In genomic region chr6:92286258-92286888, GRCm38 (mm10) we compare ENCODE assay signal across 7 mouse cellular contexts. TPM values are rescaled to one million over a fixed set of nuclear protein-coding genes. Genes with fewer than 3 reads are reported as not detected.
DNase-seq lines count a peak whose midpoint lies in the region; ATAC-seq and TF ChIP-seq lines count a peak whose summit lies in the region.

No protein-coding gene starts in this region.

- TF ChIP-seq RAD21 in MEL (IDR thresholded peaks at IDR 0.05; ENCODE audit: low read depth, low read length) = peak; percentile 73

- H3K9me3 ChIP-seq in MEL (replicated peaks; ENCODE audit: insufficient read depth, low read length) = no peaks in the 10 kb centered on the region

- no peak overlapping the region for H3K4me3 ChIP-seq in MEL (ENCODE audit: control insufficient read depth in 1 of 2, insufficient read depth in 1 of 2, low read depth in 2 of 2, low read length in 2 of 2)

- no peak for TF ChIP-seq POLR2A in MEL (IDR thresholded peaks at IDR 0.05; ENCODE audit: control insufficient read depth in 1 of 2, insufficient read depth in 1 of 2, low read depth in 1 of 2, low read length in 2 of 2, poor library complexity in 1 of 2)

- H3K9ac ChIP-seq in MEL (ENCODE audit: control insufficient read depth, low read depth, low read length, poor library complexity, severe bottlenecking) = no peak overlapping the region

- no peak overlapping the region for H3K27ac ChIP-seq in MEL (ENCODE audit: control insufficient read depth, low read depth, low read length)

- peaks cover 0 to 2% of the 10 kb centered on the region in 2 experiments; a peak in 1 of 4 replicates for H3K36me3 ChIP-seq in MEL (ENCODE audit: control insufficient read depth in 1 of 2, insufficient read depth in 2 of 2, low read length in 2 of 2)

- DNase-seq in MEL (ENCODE audit: low read depth, low spot score) = peak; percentile 55
- DNase-seq in adrenal gland, adult 2 months = peak; percentile 45
- DNase-seq in embryo, embryonic 11.5 days (ENCODE audit: low read depth, low spot score) = peak; percentile 50
- peak; percentile 71 to 78 for DNase-seq in layer of hippocampus, postnatal 14 days (ENCODE audit: low spot score in 2 of 2)
- peak; percentile 87 for DNase-seq in right cerebral cortex, postnatal 4 days

- peak; percentile 53 to 65; a peak in 3 of 4 replicates for ATAC-seq in hematopoietic stem cell, adult 5-6 weeks (replicated peaks in 1 of 2; ENCODE audit: insufficient read depth in 1 of 2, low FRiP score in 2 of 2, low TSS enrichment in 1 of 2, low read depth in 1 of 2, poor library complexity in 2 of 2, severe bottlenecking in 2 of 2)
- ATAC-seq in megakaryocyte progenitor cell, adult 5-6 weeks (replicated peaks; ENCODE audit: poor library complexity) = peak; percentile 84

- no peaks in the 10 kb centered on the region for H3K79me2 ChIP-seq in MEL (ENCODE audit: control insufficient read depth, insufficient read depth, low read length, poor library complexity)

- peak; percentile 34 to 67 (median 58) for TF ChIP-seq CTCF in MEL (IDR thresholded peaks at IDR 0.05 in 2 of 3, conservative IDR thresholded peaks at IDR 0.05 in 1 of 3; ENCODE audit: control insufficient read depth in 1 of 3, insufficient read depth in 1 of 3, low read depth in 2 of 3, low read length in 3 of 3, poor library complexity in 1 of 3, severe bottlenecking in 1 of 3)

- peaks cover 0 to 10% of the 10 kb centered on the region in 2 experiments; a peak in 1 of 4 replicates for H3K4me1 ChIP-seq in MEL (ENCODE audit: control insufficient read depth in 1 of 2, insufficient read depth in 2 of 2, low read length in 2 of 2)

- H3K27me3 ChIP-seq in MEL (ENCODE audit: control insufficient read depth in 1 of 2, insufficient read depth in 2 of 2, low read length in 2 of 2) = no peaks in the 10 kb centered on the region

- no peak for TF ChIP-seq EP300 in MEL (IDR thresholded peaks at IDR 0.05; ENCODE audit: low read depth in 1 of 2, low read length in 2 of 2)

TF ChIP-seq in MEL, 35 proteins besides CTCF, POLR2A, EP300 and RAD21:
- TF ChIP-seq BHLHE40 (IDR thresholded peaks at IDR 0.05; ENCODE audit: borderline replicate concordance, low read depth, low read length) (no peak), UBTF (IDR thresholded peaks at IDR 0.05; ENCODE audit: borderline replicate concordance, insufficient read depth, low read depth, low read length) (no peak), SMC3 (IDR thresholded peaks at IDR 0.05; ENCODE audit: low read depth, low read length) (peak; percentile 50), NELFE (IDR thresholded peaks at IDR 0.05; ENCODE audit: low read depth, low read length) (no peak), MEF2A (IDR thresholded peaks at IDR 0.05; ENCODE audit: extremely low read depth, insufficient replicate concordance, low read depth, low read length, poor library complexity, severe bottlenecking) (no peak)

RNA-seq across cellular contexts. Expression of gene Trh, which starts 41.9 kb away (rescaled TPM):
- total RNA-seq in MEL (2012; rRNA removed) = not detected in 2 replicates
- not detected for polyA plus RNA-seq in MEL (2012; ENCODE audit: insufficient read depth in 1 of 2, insufficient read length in 2 of 2, low read depth in 1 of 2, low replicate concordance in 2 of 2, missing spikeins in 1 of 2)
- not detected for total RNA-seq in adrenal gland, adult 2 months (2021)
- polyA plus RNA-seq in adrenal gland, adult 2 months (2012; rRNA removed) = not detected in 2 replicates
- not detected in 2 replicates for total RNA-seq in hematopoietic stem cell, adult 5-6 weeks (2017)
- 1 to 10 TPM; 1.5 to 2.2 TPM for total RNA-seq in layer of hippocampus, postnatal 14 days (2021)
- total RNA-seq in megakaryocyte progenitor cell, adult 5-6 weeks (2015) = not detected in 2 replicates
- not detected in 2 replicates for total RNA-seq in megakaryocyte progenitor cell, adult 5-6 weeks (2017)
